Mouse (Mus musculus): ENCODE data around the gene Pdx1. TPM values are rescaled to one million over a fixed set of nuclear protein-coding genes. Genes with fewer than 3 reads are reported as not detected.

Gene Pdx1
- polyA plus RNA-seq, 1 experiment from 2014 or later, result 6.4 TPM

GRCm38 (mm10) chr5:147304276-147305155 lies 34.8 kb downstream of the Pdx1 start:
- Histone ChIP-seq H3K4me3 (ENCODE audit: low read depth, low read length) (peak overlapping the region; percentile 43), H3K36me3 (ENCODE audit: control insufficient read depth, insufficient read depth, low read length) (no peaks in the 10 kb centered on the region), H3K27me3 (replicated peaks; ENCODE audit: control insufficient read depth, insufficient read depth, low read length) (peaks cover 100% of the 10 kb centered on the region), H3K4me2 (ENCODE audit: low read length) (peak overlapping the region; percentile 46; the same call in 1 of the 2 replicates), H3K9ac (ENCODE audit: low read length) (peak overlapping the region; percentile 69), H3K27ac (ENCODE audit: low read depth) (peak overlapping the region; percentile 84; the same call in 1 of the 2 replicates), H3K4me1 (replicated peaks; ENCODE audit: control insufficient read depth, insufficient read depth, low read length) (no peaks in the 10 kb centered on the region; the same call in 1 of the 2 replicates), H3K9me3 (ENCODE audit: control insufficient read depth, low read length) (no peaks in the 10 kb centered on the region)
- WGBS, result under 1% methylated on average over 53 of the region's 54 CpGs
- DNase-seq (ENCODE audit: low spot score), result no peak
- ATAC-seq (replicated peaks; ENCODE audit: low FRiP score, low TSS enrichment, low read depth), result no peak

GRCm38 (mm10) chr5:147305166-147305565 lies 35.4 kb downstream of the Pdx1 start:
- no peak overlapping the region for H3K4me2 ChIP-seq (ENCODE audit: low read length)
- WGBS, result under 1% methylated on average over 16 of the region's 16 CpGs
- DNase-seq (ENCODE audit: low spot score) (no peak), ATAC-seq (replicated peaks; ENCODE audit: low FRiP score, low TSS enrichment, low read depth) (no peak)
- H3K9ac ChIP-seq (ENCODE audit: low read length), result peak overlapping the region; percentile 69
- no peaks in the 10 kb centered on the region for H3K9me3 ChIP-seq (ENCODE audit: control insufficient read depth, low read length)
- H3K27ac ChIP-seq (ENCODE audit: low read depth), result peak overlapping the region; percentile 84
- H3K36me3 ChIP-seq (ENCODE audit: control insufficient read depth, insufficient read depth, low read length), result no peaks in the 10 kb centered on the region
- H3K4me1 ChIP-seq (replicated peaks; ENCODE audit: control insufficient read depth, insufficient read depth, low read length), result no peaks in the 10 kb centered on the region
- H3K4me3 ChIP-seq (ENCODE audit: low read depth, low read length), result peak overlapping the region; percentile 43
- H3K27me3 ChIP-seq (replicated peaks; ENCODE audit: control insufficient read depth, insufficient read depth, low read length), result peaks cover 100% of the 10 kb centered on the region

- DNase-seq (ENCODE audit: low spot score) (no peak), ATAC-seq (replicated peaks; ENCODE audit: low FRiP score, low TSS enrichment, low read depth) (no peak)
- Histone ChIP-seq H3K9ac (ENCODE audit: low read length) (peak overlapping the region; percentile 69), H3K4me2 (ENCODE audit: low read length) (peak overlapping the region; percentile 1; the same call in 1 of the 2 replicates), H3K27ac (ENCODE audit: low read depth) (peak overlapping the region; percentile 84), H3K36me3 (ENCODE audit: control insufficient read depth, insufficient read depth, low read length) (no peaks in the 10 kb centered on the region), H3K4me3 (ENCODE audit: low read depth, low read length) (peak overlapping the region; percentile 43), H3K27me3 (replicated peaks; ENCODE audit: control insufficient read depth, insufficient read depth, low read length) (peaks cover 100% of the 10 kb centered on the region), H3K4me1 (replicated peaks; ENCODE audit: control insufficient read depth, insufficient read depth, low read length) (no peaks in the 10 kb centered on the region), H3K9me3 (ENCODE audit: control insufficient read depth, low read length) (no peaks in the 10 kb centered on the region)
- WGBS, result under 1% methylated on average over 57 of the region's 58 CpGs
Measured at GRCm38 (mm10) chr5:147305856-147306637, 36.3 kb downstream of the Pdx1 start.

- Histone ChIP-seq H3K27ac (ENCODE audit: low read depth) (peak within 1 kb of the TSS; percentile 84), H3K27me3 (replicated peaks; ENCODE audit: control insufficient read depth, insufficient read depth, low read length) (peaks cover 100% of the 10 kb centered on the region), H3K9ac (ENCODE audit: low read length) (peak within 1 kb of the TSS; percentile 69), H3K4me2 (ENCODE audit: low read length) (peak within 1 kb of the TSS; percentile 12), H3K4me3 (ENCODE audit: low read depth, low read length) (peak within 1 kb of the TSS; percentile 43), H3K9me3 (ENCODE audit: control insufficient read depth, low read length) (no peaks in the 10 kb centered on the region), H3K4me1 (replicated peaks; ENCODE audit: control insufficient read depth, insufficient read depth, low read length) (no peaks in the 10 kb centered on the region), H3K36me3 (ENCODE audit: control insufficient read depth, insufficient read depth, low read length) (no peaks in the 10 kb centered on the region)
- DNase-seq (ENCODE audit: low spot score) (peak; percentile 82), ATAC-seq (replicated peaks; ENCODE audit: low FRiP score, low TSS enrichment, low read depth) (peak; percentile 89)
- WGBS, result under 1% methylated on average over 63 of the region's 63 CpGs
Measured at GRCm38 (mm10) chr5:147306638-147307397, 37.1 kb downstream of the Pdx1 start, which contains the start of gene Cdx2. Cdx2 (minus strand) TSS chr5:147307270.

GRCm38 (mm10) chr5:147307398-147307785 lies 37.6 kb downstream of the Pdx1 start:
- Histone ChIP-seq H3K36me3 (ENCODE audit: control insufficient read depth, insufficient read depth, low read length) (no peaks in the 10 kb centered on the region), H3K9me3 (ENCODE audit: control insufficient read depth, low read length) (no peaks in the 10 kb centered on the region), H3K4me1 (replicated peaks; ENCODE audit: control insufficient read depth, insufficient read depth, low read length) (no peaks in the 10 kb centered on the region), H3K9ac (ENCODE audit: low read length) (0 out of 2 replicates have a peak overlapping the region, but pooled peaks have one; percentile 25), H3K4me3 (ENCODE audit: low read depth, low read length) (peak overlapping the region; percentile 43), H3K27ac (ENCODE audit: low read depth) (peak overlapping the region; percentile 84), H3K4me2 (ENCODE audit: low read length) (peak overlapping the region; percentile 12), H3K27me3 (replicated peaks; ENCODE audit: control insufficient read depth, insufficient read depth, low read length) (peaks cover 100% of the 10 kb centered on the region)
- DNase-seq (ENCODE audit: low spot score) (no peak), ATAC-seq (replicated peaks; ENCODE audit: low FRiP score, low TSS enrichment, low read depth) (no peak; the same call in 1 of the 2 replicates)
- WGBS, result under 1% methylated on average over 12 of the region's 12 CpGs

- Histone ChIP-seq H3K9me3 (ENCODE audit: control insufficient read depth, low read length) (no peaks in the 10 kb centered on the region), H3K27ac (ENCODE audit: low read depth) (no peak overlapping the region), H3K4me3 (ENCODE audit: low read depth, low read length) (0 out of 2 replicates have a peak overlapping the region, but pooled peaks have one; percentile 43), H3K4me1 (replicated peaks; ENCODE audit: control insufficient read depth, insufficient read depth, low read length) (no peaks in the 10 kb centered on the region), H3K36me3 (ENCODE audit: control insufficient read depth, insufficient read depth, low read length) (no peaks in the 10 kb centered on the region), H3K4me2 (ENCODE audit: low read length) (peak overlapping the region; percentile 12; the same call in 1 of the 2 replicates), H3K9ac (ENCODE audit: low read length) (no peak overlapping the region), H3K27me3 (replicated peaks; ENCODE audit: control insufficient read depth, insufficient read depth, low read length) (peaks cover 100% of the 10 kb centered on the region)
- no peak for ATAC-seq (replicated peaks; ENCODE audit: low FRiP score, low TSS enrichment, low read depth)
- no peak for DNase-seq (ENCODE audit: low spot score)
- 29% methylated on average over 9 of the region's 9 CpGs for WGBS
Measured at GRCm38 (mm10) chr5:147308451-147308850, 38.7 kb downstream of the Pdx1 start.

- ATAC-seq (replicated peaks; ENCODE audit: low FRiP score, low TSS enrichment, low read depth) (no peak), DNase-seq (ENCODE audit: low spot score) (no peak)
- H3K4me3 ChIP-seq (ENCODE audit: low read depth, low read length), result no peak overlapping the region
- H3K9ac ChIP-seq (ENCODE audit: low read length), result no peak overlapping the region
- H3K4me2 ChIP-seq (ENCODE audit: low read length), result no peak overlapping the region
- H3K9me3 ChIP-seq (ENCODE audit: control insufficient read depth, low read length), result no peaks in the 10 kb centered on the region
- 0% methylated on average over 2 of the region's 2 CpGs for WGBS
- no peaks in the 10 kb centered on the region for H3K36me3 ChIP-seq (ENCODE audit: control insufficient read depth, insufficient read depth, low read length)
- H3K27ac ChIP-seq (ENCODE audit: low read depth), result no peak overlapping the region
- H3K27me3 ChIP-seq (replicated peaks; ENCODE audit: control insufficient read depth, insufficient read depth, low read length), result peaks cover 99% of the 10 kb centered on the region
- H3K4me1 ChIP-seq (replicated peaks; ENCODE audit: control insufficient read depth, insufficient read depth, low read length), result no peaks in the 10 kb centered on the region
Measured at GRCm38 (mm10) chr5:147309786-147310185, 40.0 kb downstream of the Pdx1 start.

Data from intestine, embryonic 14.5 days (tissue).